Mouse (Mus musculus): ENCODE results near the gene Ube2v1. TPM values are rescaled to one million over a fixed set of nuclear protein-coding genes. Genes with fewer than 3 reads are reported as not detected.

The Ube2v1 gene
- total RNA-seq, 2 experiments from 2014 or later: 51.7 to 116 TPM

- ATAC-seq (replicated peaks; ENCODE audit: poor library complexity): no peak
These were observed 35.0 kb downstream of the Ube2v1 start for GRCm38 (mm10) chr2:167596726-167597491.

- ATAC-seq (replicated peaks; ENCODE audit: poor library complexity): no peak
These were observed 35.6 kb downstream of the Ube2v1 start for GRCm38 (mm10) chr2:167596262-167596661.

DNA sequence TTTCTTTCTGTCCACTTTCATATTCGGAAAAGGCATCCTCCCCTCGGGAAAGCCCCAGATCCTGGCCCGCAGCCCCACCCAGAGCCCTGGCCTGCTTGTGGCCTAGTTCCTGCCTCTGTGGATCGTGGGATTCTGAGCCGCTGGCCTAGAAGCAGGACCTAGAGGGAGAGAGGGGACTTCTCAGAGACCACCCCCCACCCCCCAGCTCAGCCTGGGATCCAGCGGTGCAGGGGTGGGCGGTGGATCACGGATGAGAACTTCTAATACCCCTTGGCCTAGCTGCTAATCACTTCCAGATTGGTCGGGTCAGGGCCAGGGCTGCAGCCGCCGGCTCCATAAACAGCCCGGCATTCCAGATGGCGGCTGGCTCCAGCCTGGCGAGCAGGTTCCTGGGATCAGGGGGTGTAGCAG, 36.1 kb downstream of the Ube2v1 start:
- no peak for ATAC-seq (replicated peaks; ENCODE audit: poor library complexity)

DNA sequence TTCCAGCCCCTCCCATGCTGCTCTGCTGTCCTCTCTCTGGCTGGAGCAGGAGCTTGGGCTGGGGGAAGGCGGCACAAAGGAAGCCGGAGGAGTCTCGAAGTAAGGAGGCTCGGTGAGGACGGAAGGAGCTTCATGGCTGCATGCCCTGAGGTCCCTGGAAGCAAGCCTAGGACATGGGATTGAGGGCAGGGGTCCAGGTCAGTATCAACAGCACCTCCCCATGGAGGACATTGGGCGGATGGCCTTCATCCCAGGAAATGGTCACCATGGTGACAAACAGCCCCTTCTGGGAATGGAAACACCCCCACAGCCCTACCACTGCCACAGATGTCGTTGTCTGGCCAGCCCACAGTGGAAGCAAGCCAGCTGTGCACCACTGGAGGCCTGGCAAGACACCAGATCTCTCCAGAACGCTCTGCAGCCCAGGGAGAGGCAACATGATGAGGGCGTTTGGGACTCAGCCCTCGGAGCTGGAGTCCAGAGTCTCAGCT, 37.4 kb downstream of the Ube2v1 start:
- ATAC-seq (replicated peaks; ENCODE audit: poor library complexity): no peak

DNA sequence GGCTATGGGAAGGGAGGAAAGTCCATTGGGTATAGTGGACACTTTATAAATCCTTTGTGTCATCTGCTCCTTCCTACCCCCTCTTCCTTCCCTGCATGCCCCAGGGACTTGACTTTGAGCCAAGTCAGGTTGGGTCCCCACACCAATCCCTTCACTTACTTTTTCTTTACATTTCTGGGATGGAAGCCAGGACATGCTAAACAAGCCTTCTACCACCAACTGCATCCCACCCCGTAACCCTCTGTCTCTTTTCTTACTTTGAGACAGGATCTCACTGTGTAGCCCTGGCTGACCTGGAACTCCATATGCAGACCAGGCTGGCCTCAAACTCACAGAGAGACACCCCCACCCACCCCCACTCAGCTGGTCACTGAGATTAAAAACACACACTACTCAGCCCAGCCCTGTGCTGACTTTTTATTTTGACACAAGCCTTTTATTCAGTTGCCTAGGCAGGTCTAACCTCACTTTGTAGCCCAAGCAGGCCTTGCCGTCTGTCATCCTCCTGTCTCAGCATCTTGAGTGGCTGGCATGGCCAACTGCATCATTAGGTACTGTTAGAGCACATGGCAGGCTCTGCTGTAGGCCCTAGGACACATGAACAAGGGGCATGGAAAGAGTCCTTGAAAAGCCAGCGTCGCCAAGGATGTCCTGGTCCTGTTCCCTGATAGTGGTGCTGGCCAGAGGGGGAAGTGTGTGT, 38.2 kb downstream of the Ube2v1 start:
- ATAC-seq (replicated peaks; ENCODE audit: poor library complexity): no peak

- peak; percentile 81 for ATAC-seq (replicated peaks; ENCODE audit: poor library complexity)
These were observed 42.9 kb downstream of the Ube2v1 start for GRCm38 (mm10) chr2:167588774-167589577.

- ATAC-seq (replicated peaks; ENCODE audit: poor library complexity): no peak
These were observed 44.9 kb downstream of the Ube2v1 start for GRCm38 (mm10) chr2:167586976-167587375.

DNA sequence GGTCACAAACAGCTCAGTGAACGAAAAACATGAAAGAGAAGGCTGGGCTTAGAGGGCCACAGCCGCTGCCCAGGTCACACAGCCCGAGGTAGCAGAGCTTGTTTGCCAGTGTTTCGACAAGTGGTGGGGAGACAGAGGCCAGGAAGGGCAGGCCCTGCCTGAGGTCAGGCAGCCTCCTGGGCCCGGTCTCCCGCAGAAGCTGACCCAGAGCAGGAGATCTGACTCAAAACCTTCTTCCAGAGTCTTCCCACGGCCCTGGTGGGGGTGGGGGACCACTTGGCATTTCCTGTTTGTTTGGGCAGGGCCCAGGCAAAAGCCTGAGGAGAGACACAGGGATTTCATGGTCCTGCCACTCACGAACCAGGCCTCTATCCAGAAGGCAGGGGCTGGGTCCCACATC, 45.9 kb downstream of the Ube2v1 start:
- ATAC-seq (replicated peaks; ENCODE audit: poor library complexity): no peak

GRCm38 (mm10) chr2:167585273-167585672, 46.6 kb downstream of the Ube2v1 start:
- ATAC-seq (replicated peaks; ENCODE audit: poor library complexity): no peak

GRCm38 (mm10) chr2:167583161-167583952, 48.5 kb downstream of the Ube2v1 start:
- no peak for ATAC-seq (replicated peaks; ENCODE audit: poor library complexity)

GRCm38 (mm10) chr2:167578521-167578920, 53.4 kb downstream of the Ube2v1 start:
- peak; percentile 54; the same call in 1 of the 2 replicates for ATAC-seq (replicated peaks; ENCODE audit: poor library complexity)

- no peak for ATAC-seq (replicated peaks; ENCODE audit: poor library complexity)
These were observed 54.6 kb downstream of the Ube2v1 start for GRCm38 (mm10) chr2:167577186-167577785.

DNA sequence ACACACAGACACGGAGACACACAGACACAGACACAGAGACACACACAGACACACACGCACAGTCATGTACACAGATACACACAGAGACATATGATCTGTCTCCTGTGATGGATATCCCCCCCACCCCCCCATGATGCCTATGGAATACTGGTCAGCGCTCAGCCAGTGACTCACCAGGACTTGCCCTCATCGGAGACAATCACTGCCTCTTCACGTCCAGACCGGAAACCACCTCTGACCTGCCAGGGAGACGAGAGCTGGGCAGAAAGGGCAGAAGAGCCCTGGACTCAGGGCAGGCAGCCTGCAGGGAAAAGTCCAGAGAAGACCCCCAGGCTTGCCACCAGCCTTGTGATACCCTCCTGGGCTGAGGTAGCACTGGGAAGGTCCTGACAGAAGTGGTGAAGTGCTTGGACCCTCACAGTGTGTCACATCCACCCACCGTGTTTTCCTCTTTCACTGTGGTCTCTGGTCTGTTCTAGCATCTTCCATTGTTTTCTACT, 55.7 kb downstream of the Ube2v1 start:
- ATAC-seq (replicated peaks; ENCODE audit: poor library complexity): no peak

- no peak for ATAC-seq (replicated peaks; ENCODE audit: poor library complexity)
These were observed 56.3 kb downstream of the Ube2v1 start for GRCm38 (mm10) chr2:167575581-167575980.

- ATAC-seq (replicated peaks; ENCODE audit: poor library complexity): no peak
These were observed 57.1 kb downstream of the Ube2v1 start for GRCm38 (mm10) chr2:167574814-167575213.

DNA sequence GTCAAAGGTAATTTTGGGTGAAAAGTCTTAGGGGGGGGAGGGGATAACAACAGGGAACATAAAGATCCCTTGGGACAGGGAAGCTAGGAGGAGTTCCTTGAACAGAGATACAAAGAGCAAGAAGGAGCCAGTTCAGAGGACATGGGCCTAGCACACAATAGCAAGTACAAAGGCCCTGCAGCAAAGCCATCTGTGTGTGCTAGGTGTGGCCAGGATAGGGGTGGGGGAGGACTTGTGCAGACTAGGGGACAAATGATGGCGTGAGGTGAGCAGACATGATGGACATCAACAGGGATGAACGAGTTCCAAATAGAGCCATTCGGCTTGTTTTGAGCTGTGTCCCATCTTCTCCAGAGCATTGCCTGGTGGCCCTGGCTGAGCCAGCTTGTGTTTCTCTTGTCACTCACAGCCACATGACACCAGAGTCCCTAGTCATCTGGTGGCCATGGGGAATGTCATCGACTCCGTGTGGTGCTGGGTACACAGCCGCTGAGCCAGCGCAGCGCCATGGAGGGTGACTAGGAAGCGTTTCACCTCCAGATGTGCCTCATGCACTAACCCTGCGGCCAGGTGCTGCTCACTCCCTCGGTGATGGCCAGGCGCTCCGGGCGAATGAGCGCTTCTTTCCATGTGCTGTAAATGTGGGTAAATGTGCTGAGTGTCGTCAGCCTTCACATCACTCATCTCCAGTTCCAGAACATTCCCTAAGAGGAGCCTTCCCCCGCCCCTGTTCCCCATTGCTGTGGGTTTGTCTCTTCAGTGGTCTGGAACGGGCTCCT, 60.3 kb downstream of the Ube2v1 start:
- ATAC-seq (replicated peaks; ENCODE audit: poor library complexity): no peak

DNA sequence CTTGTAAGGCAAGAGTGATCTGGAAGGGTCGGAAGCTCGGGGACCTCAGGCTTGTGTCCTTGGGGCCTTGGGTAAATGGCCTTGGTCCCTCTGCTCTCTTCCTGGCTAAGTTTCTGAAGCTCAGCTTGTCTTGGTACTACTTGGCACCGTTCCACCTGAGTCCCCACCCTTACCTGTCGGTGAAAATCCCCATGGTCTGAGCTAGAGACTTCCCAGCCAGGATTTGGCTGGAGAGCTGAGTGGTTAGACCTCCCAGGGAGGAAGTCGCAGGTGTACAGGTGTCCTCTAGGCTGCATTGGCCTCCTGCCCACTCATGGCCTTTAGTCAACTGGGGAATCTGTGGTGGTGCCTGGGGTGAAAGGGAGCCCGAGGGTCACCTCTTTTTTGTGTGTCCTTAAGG, 61.1 kb downstream of the Ube2v1 start:
- no peak for ATAC-seq (replicated peaks; ENCODE audit: poor library complexity)

DNA sequence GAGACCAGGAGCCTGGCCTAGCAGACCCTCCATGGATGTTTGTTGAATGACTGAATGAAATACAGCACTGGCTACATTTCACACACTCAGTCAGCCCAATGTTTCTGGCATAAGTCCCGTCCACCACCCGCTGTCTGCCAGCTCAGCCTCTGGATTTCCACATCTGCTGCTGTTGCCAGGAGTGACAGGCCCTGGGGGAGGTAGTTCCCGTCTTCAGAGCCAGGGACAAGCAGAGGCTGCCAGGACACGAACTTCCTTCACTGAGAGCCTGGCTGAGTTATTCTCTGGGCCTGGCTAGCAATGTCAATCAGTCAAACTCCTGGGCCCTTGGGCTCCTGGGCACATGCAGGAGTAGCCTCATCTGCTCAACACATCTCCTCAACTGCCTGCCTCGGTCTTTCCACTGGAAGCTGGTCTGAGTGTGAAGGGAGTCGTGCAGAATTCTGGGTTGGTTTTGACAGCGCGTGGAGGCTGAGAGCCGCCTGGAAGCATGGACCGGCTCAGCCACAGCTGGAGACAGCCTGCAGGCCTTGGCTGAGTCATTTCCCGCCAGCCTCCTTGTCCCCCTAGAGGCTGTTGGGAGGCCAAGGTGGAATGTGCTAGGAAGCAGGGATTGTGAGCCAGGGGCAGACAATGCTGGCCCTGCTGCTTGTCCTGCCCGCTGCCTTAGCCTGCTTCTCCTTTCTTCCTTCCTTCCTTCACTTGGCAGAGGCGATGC, 61.8 kb downstream of the Ube2v1 start:
- ATAC-seq (replicated peaks; ENCODE audit: poor library complexity): peak; percentile 73
